Mouse (Mus musculus) heart, embryonic 13.5 days (tissue): Measurements from ENCODE around the gene Tmem72. TPM values are rescaled to one million over a fixed set of nuclear protein-coding genes. Genes with fewer than 3 reads are reported as not detected.

Experiments
- ATAC-seq: fragments of 200-750 bp; cut with Nextera tagmentation; 2 replicates; pipeline ENCODE4 v1.8.0; 2017; ENCODE audit warnings: moderate TSS enrichment; ENCODE audit not compliant: insufficient number of reproducible peaks, low FRiP score, low TSS enrichment; ENCODE audit errors: extremely low read depth
- H3K27ac ChIP-seq: fragments of 300-500 bp; sonication (generic); replicated peaks from 2 replicates; pipeline ENCODE4 v1.5.1; 2015; ENCODE audit warnings: moderate library complexity, mild to moderate bottlenecking, inconsistent platforms
- H3K27me3 ChIP-seq: fragments of 300-500 bp; sonication (generic); replicated peaks from 2 replicates; pipeline ENCODE4 v1.6.1; 2015; ENCODE audit warnings: mild to moderate bottlenecking, inconsistent platforms
- H3K36me3 ChIP-seq: fragments of 300-500 bp; sonication (generic); 2 replicates; pipeline ENCODE4 v1.6.1; 2015; ENCODE audit warnings: mild to moderate bottlenecking, inconsistent platforms
- H3K4me1 ChIP-seq: fragments of 300-500 bp; sonication (generic); 2 replicates; pipeline ENCODE4 v1.6.1; 2015; ENCODE audit warnings: inconsistent platforms
- H3K4me2 ChIP-seq: fragments of 300-500 bp; sonication (generic); 2 replicates; pipeline ENCODE4 v1.6.1; 2015; ENCODE audit warnings: inconsistent platforms, mild to moderate bottlenecking, moderate library complexity
- H3K4me3 ChIP-seq: fragments of 300-500 bp; sonication (generic); 2 replicates; pipeline ENCODE4 v1.5.1; 2015; ENCODE audit warnings: moderate library complexity, mild to moderate bottlenecking, inconsistent platforms
- H3K9ac ChIP-seq: fragments of 300-500 bp; sonication (generic); 2 replicates; pipeline ENCODE4 v1.6.1; 2015; ENCODE audit warnings: inconsistent platforms, mild to moderate bottlenecking, moderate library complexity
- H3K9me3 ChIP-seq: fragments of 300-500 bp; sonication (generic); 2 replicates; pipeline ENCODE4 v1.6.1; 2016; ENCODE audit warnings: inconsistent platforms
- WGBS: fragments of 180-500 bp; shearing (Covaris S2); methylation state at CpG from one replicate; pipeline ENCODE4 v1.1.7; 2015; ENCODE audit warnings: mixed read lengths; 5-methylcytosine and 5-hydroxymethylcytosine counted together
- polyA plus RNA-seq: library from polyadenylated mRNA; unstranded; fragments of >200 nt; fragmentation: Nextera tagmentation; extraction: Ambion mirVana; gene quantifications from 2 replicates; pipeline ENCODE4 v1.2.1, GENCODE M21; 2015

The Tmem72 gene
- polyA plus RNA-seq, 1 experiment from 2014 or later: 0.04 TPM

DNA sequence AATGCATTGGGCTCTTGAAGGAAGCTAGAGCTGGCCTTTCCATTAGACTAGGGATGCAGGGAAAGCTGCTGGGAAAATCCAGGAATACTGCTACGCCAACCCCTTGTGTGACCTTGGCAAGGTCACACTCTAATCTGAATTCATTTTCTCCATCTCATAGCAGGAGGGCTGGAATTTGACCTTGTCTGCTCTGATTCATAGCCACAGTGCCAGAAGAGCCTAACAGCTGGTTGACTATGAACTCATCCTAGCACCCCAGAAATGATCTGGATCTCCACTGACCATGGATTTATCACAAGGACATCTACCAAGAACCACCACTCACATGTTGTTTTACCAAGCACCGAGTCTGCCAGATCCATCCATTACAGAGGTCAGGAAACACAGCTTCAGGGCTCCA is 1.5 kb downstream of the Tmem72 start:
- Histone ChIP-seq H3K9me3 (no peaks in the 10 kb centered on the region), H3K9ac (no peak overlapping the region), H3K36me3 (no peaks in the 10 kb centered on the region), H3K27me3 (no peaks in the 10 kb centered on the region), H3K4me3 (no peak overlapping the region), H3K4me1 (peaks cover 34% of the 10 kb centered on the region), H3K27ac (peak overlapping the region; percentile 3; the same call in 1 of the 2 replicates), H3K4me2 (no peak overlapping the region)
- ATAC-seq: no peak
- WGBS: 51% methylated on average over 2 of the region's 2 CpGs

DNA sequence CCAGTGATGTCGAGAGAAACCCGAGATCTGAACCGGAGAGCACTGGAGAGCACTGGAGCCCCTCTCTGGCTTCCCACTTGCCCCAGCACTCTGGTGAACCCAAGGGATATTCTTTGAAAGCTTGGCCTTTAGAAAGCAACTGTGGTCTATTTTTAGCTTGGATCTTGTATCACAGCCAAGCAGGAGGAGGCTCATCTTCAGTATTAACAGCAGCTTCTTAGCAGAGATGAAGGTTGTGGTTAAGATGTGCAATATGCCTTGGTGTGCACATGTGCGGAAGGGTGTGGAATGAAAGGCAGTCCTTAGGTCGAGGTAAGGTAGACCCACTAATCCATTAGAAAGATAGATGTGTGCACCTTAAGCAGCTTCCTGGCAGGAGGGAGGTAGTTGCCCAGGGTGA is 2.1 kb downstream of the Tmem72 start:
- Histone ChIP-seq H3K4me1 (peaks cover 34% of the 10 kb centered on the region), H3K27ac (peak overlapping the region; percentile 3), H3K27me3 (no peaks in the 10 kb centered on the region), H3K9ac (no peak overlapping the region), H3K4me2 (no peak overlapping the region), H3K9me3 (no peaks in the 10 kb centered on the region), H3K36me3 (no peaks in the 10 kb centered on the region), H3K4me3 (no peak overlapping the region)
- WGBS: 68% methylated on average over 5 of the region's 5 CpGs
- no peak for ATAC-seq

DNA sequence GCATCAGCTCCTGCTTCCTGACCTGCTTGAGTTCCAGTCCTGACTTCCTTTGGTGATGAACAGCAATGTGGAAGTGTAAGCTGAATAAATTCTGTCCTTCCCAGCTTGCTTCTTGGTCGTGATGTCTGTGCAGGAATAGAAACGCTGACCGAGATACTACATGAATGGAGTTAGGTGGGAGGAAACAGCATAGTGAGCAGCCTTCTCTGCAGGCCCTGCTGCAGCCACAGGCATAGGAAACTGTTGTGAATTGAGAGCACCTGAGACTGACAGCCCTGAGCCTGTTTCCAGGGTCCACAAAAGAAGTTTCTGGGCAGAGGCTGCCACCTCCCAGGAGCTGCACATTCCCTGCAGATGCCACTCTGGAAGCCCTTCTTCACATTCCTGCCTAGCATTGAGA is 2.7 kb downstream of the Tmem72 start:
- Histone ChIP-seq H3K4me1 (peaks cover 31% of the 10 kb centered on the region), H3K9me3 (no peaks in the 10 kb centered on the region), H3K4me2 (no peak overlapping the region), H3K9ac (no peak overlapping the region), H3K27ac (peak overlapping the region; percentile 3; the same call in 1 of the 2 replicates), H3K27me3 (no peaks in the 10 kb centered on the region), H3K4me3 (no peak overlapping the region), H3K36me3 (no peaks in the 10 kb centered on the region)
- 72% methylated on average over 3 of the region's 3 CpGs for WGBS
- ATAC-seq: no peak

DNA sequence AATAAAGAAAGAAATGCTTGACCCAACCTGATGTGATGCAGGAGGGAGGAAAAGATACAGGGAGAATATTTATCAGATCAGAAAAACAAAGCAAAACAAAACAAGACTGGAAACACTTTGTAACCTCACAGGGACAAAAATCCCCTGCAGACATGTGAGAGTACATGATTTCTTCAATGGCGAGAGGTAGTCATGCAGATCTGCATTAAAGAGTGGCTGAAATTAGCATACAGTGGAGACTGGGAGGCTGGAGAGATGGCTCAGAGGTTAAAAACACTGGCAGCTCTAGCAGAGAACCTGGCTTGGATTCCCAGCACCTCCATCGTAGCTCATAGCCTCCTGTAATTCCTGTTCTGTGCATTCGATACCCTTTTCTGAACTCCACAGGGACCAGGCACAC is 4.2 kb downstream of the Tmem72 start:
- no peak overlapping the region for H3K9ac ChIP-seq
- H3K36me3 ChIP-seq: no peaks in the 10 kb centered on the region
- peaks cover 27% of the 10 kb centered on the region for H3K4me1 ChIP-seq
- H3K4me3 ChIP-seq: no peak overlapping the region
- H3K9me3 ChIP-seq: no peaks in the 10 kb centered on the region
- no peak overlapping the region for H3K27ac ChIP-seq
- 86% methylated on average over 3 of the region's 3 CpGs for WGBS
- no peak overlapping the region for H3K4me2 ChIP-seq
- H3K27me3 ChIP-seq: no peaks in the 10 kb centered on the region
- no peak for ATAC-seq

DNA sequence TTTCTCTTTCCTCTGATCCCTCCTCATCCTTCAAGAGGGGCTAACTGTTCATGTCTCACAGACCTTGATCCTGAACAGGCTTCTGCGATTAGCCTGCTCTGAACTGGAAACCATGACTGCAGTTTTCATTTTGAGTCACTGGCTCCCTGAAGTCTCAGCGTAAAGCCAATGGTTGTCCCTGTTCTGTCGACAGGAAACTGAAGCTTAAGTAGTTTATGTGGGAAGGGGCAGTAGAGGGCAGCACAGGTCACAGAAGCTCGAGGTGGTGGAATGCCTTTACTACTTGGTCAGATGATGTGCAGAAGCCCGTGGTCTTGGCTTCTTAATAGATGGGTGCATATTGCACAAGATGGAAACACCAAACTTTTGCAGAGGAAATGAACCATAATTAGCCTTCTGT is 4.7 kb downstream of the Tmem72 start:
- H3K9me3 ChIP-seq: no peaks in the 10 kb centered on the region
- peaks cover 27% of the 10 kb centered on the region for H3K4me1 ChIP-seq
- WGBS: 14% methylated on average over 5 of the region's 5 CpGs
- H3K4me2 ChIP-seq: no peak overlapping the region
- H3K27ac ChIP-seq: no peak overlapping the region
- H3K36me3 ChIP-seq: no peaks in the 10 kb centered on the region
- ATAC-seq: no peak
- no peaks in the 10 kb centered on the region for H3K27me3 ChIP-seq
- no peak overlapping the region for H3K4me3 ChIP-seq
- no peak overlapping the region for H3K9ac ChIP-seq

DNA sequence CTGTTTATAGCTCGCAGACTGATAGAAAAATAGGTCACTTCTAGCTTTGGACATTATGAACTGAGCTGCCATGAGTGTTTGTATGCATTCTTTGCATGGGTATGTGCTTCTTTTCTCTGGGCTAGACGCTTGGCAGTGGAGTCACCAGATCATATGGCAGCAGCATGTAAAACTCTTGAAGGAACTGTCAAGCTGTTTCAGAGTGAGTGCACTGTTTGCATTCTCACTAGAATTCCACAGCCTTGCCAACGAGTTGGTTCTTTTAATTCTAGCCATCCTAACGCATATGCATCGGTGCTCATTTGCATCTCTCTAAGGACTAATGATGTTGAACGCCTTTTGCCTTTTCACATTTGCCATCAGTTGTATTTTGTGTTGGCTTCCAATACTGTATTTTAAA is 12.4 kb downstream of the Tmem72 start:
- Histone ChIP-seq H3K9ac (no peak overlapping the region), H3K4me2 (no peak overlapping the region), H3K9me3 (no peaks in the 10 kb centered on the region), H3K27ac (no peak overlapping the region), H3K36me3 (no peaks in the 10 kb centered on the region), H3K4me3 (no peak overlapping the region), H3K27me3 (no peaks in the 10 kb centered on the region), H3K4me1 (no peaks in the 10 kb centered on the region)
- WGBS: 72% methylated on average over 6 of the region's 6 CpGs
- ATAC-seq: no peak

DNA sequence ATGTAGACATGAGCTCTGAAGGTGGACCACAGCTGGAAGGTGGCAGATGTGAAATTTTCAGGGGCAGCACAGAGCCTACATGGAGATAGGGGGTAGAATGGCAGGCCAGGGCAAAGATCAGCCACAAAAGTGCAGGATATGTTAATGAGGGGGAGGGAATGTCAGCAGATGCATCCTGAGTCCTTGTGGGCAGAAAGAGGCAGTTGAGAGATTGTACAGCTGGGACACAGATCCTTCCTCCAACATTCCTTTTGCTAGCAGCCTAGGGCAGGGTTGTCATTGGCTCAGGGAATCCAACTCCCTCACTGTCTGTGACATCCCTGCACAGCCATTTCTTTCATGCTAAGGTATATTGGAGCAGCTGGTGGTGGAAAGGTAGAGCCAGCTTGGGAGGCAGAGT is 15.9 kb downstream of the Tmem72 start:
- no peak overlapping the region for H3K4me2 ChIP-seq
- H3K4me1 ChIP-seq: no peaks in the 10 kb centered on the region
- ATAC-seq: no peak

DNA sequence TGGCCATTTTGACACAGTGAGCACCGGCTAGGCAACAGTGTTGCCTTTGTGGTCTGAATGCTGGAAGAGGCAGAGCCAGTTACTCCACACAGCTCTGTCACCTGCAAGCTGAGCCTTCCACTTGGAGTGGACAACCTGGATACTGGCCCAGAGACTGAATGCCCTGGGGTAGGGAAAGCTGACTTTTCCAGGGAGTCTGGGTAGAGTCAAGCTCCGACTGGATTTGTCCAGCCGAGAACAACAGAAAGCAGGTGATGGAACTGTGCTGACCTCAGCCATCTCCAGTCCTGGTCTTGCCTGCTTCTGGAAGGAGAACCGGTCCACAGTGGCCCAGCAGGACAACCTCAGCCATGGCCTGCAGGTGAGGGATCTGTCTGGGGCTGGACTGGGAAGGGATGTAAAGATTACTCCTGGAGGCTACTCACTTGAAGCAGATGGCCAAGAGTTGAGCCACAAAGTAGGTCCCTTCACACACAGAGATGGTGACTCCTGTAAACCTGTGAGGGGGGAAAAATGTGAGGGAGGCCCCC is 18.8 kb downstream of the Tmem72 start:
- H3K4me1 ChIP-seq: no peaks in the 10 kb centered on the region
- no peak overlapping the region for H3K9ac ChIP-seq
- no peak; the same call in 1 of the 2 replicates for ATAC-seq
- no peak overlapping the region for H3K4me2 ChIP-seq
- H3K9me3 ChIP-seq: no peaks in the 10 kb centered on the region
- no peak overlapping the region for H3K4me3 ChIP-seq
- no peaks in the 10 kb centered on the region for H3K27me3 ChIP-seq
- WGBS: 77% methylated on average over 4 of the region's 4 CpGs
- H3K36me3 ChIP-seq: no peaks in the 10 kb centered on the region
- H3K27ac ChIP-seq: no peak overlapping the region

More for the DNA sequence above, 15.9 kb downstream of the Tmem72 start:
- Histone ChIP-seq H3K27ac (no peak overlapping the region), H3K4me3 (no peak overlapping the region), H3K9ac (no peak overlapping the region), H3K9me3 (no peaks in the 10 kb centered on the region), H3K36me3 (no peaks in the 10 kb centered on the region), H3K27me3 (no peaks in the 10 kb centered on the region)

DNA sequence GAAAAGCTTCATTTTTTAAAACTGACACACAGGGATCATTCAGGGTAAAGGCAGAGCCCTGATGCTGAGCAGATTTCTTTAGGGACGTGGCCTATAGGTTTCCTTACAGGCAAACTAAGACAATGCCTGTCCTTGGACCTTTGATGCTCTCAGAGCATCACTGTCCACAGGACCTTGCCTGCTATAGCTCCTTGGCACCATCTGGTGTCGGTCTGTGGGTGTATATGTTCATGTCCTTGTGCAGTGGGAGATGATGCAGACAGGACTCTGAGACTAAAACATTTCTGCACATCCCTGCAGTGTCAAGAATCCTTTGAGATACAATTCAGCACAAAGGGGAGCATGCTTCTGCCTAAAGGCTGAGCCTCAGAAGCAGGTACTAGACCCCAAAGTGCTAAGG is 19.3 kb downstream of the Tmem72 start:
- ATAC-seq: no peak
- Histone ChIP-seq H3K27me3 (no peaks in the 10 kb centered on the region), H3K4me2 (no peak overlapping the region), H3K4me3 (no peak overlapping the region), H3K9me3 (no peaks in the 10 kb centered on the region), H3K27ac (no peak overlapping the region), H3K36me3 (no peaks in the 10 kb centered on the region), H3K4me1 (no peaks in the 10 kb centered on the region), H3K9ac (no peak overlapping the region)
- 43% methylated on average over 2 of the region's 2 CpGs for WGBS

DNA sequence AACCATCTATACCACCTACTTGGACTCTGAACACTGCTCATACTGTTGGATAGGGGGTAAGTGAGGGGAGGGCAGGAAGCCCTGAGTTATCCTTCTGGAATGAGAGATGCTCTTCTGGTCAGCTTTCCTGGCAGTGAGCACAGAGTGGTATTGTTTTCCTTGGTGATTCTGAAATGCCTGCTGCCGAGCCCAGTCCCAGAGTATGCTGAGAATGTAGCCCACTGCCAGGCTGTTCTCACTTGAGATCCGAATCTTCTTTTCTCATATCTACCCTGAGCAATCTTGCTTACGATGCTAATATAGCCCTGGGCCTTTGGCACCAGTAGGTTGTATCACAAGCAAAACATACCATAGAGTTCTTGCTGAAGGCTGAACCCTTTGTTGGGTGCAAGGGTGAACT is 22.4 kb downstream of the Tmem72 start:
- Histone ChIP-seq H3K27ac (no peak overlapping the region), H3K9me3 (no peaks in the 10 kb centered on the region), H3K4me1 (no peaks in the 10 kb centered on the region), H3K4me2 (no peak overlapping the region), H3K9ac (no peak overlapping the region), H3K4me3 (no peak overlapping the region), H3K36me3 (no peaks in the 10 kb centered on the region), H3K27me3 (no peaks in the 10 kb centered on the region)
- no peak for ATAC-seq
- 60% methylated on average over 3 of the region's 3 CpGs for WGBS

DNA sequence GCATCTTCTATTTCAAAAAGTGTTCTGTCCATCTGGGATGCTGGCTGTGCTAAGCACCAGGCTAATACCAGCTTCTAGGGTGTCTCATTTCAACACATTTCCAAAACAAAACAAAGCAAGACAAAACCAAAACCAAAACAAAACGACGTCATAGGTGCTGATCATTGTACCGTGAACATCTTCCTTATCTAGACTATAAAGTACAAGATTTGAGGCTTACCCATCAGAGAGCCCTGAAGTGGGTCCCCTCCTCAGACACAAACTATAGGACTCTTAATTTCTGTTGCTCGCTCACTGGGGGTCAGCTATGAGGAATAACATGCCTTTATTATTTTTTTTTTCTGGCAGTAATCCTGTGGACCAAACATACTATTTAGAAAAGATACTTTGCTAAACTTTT is 23.1 kb downstream of the Tmem72 start:
- 71% methylated on average over 4 of the region's 4 CpGs for WGBS
- no peak for ATAC-seq
- no peaks in the 10 kb centered on the region for H3K27me3 ChIP-seq
- no peak overlapping the region for H3K4me2 ChIP-seq
- no peaks in the 10 kb centered on the region for H3K9me3 ChIP-seq
- H3K27ac ChIP-seq: no peak overlapping the region
- no peak overlapping the region for H3K9ac ChIP-seq
- H3K36me3 ChIP-seq: no peaks in the 10 kb centered on the region
- no peaks in the 10 kb centered on the region for H3K4me1 ChIP-seq
- no peak overlapping the region for H3K4me3 ChIP-seq

DNA sequence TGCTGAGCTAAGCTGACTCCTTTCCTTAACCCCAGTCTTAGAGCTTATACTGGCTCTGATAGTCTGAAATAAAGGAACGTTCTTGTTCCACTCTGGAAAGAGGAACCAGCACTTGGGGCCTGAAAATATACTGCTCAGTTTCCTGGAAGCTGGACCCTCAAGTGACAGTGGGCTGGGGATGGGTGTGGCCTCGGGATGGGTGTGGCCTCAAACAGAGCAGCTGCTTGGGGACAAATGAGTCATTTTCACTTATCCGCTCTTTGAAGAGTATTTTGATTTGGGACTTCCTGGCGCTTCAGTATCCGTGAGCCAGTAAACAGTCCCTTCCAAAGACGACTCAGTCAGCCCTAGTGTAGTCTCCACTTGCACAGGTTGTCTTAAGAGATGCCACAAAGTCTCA is 34.4 kb downstream of the Tmem72 start:
- no peak overlapping the region for H3K27ac ChIP-seq
- H3K4me3 ChIP-seq: no peak overlapping the region
- no peaks in the 10 kb centered on the region for H3K27me3 ChIP-seq
- H3K4me1 ChIP-seq: peaks cover 28% of the 10 kb centered on the region
- no peak for ATAC-seq
- no peaks in the 10 kb centered on the region for H3K9me3 ChIP-seq
- H3K9ac ChIP-seq: no peak overlapping the region
- 32% methylated on average over 6 of the region's 6 CpGs for WGBS
- H3K36me3 ChIP-seq: no peaks in the 10 kb centered on the region
- no peak overlapping the region for H3K4me2 ChIP-seq
